Mouse (Mus musculus) heart, postnatal 4 days (tissue): ENCODE measurements around the gene Adamts16. TPM values are rescaled to one million over a fixed set of nuclear protein-coding genes. Genes with fewer than 3 reads are reported as not detected.

Experiments used
- DNase-seq: peaks from one replicate; pipeline ENCODE4 v3.0.0; 2021
- total RNA-seq, 2 experiments: library from RNA; stranded (reverse); gene quantifications; 2 replicates each; pipeline ENCODE4 v1.2.3; 2021

Adamts16 gene
- total RNA-seq, 2 experiments from 2014 or later = 0.48 to 0.52 TPM

DNA sequence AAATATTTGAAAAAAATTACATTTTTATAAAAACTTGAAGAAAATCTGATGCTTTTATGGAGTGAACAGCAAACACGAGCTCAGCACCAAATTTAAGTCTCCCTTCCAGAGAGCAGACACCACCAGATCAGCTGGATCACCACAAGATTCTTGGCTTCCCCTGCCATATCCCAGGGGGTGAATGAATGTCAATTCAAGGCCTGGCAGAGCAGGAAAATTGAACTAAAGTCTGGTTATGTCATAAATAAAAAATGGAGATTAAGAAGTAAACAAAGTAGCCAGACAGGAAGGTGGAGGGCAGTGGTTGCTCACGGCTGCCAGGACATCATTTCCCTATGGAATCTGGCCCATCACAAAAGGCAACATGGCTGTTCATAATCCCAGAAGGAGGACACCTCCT is 80.3 kb downstream of the Adamts16 start:
- DNase-seq = no peak

DNA sequence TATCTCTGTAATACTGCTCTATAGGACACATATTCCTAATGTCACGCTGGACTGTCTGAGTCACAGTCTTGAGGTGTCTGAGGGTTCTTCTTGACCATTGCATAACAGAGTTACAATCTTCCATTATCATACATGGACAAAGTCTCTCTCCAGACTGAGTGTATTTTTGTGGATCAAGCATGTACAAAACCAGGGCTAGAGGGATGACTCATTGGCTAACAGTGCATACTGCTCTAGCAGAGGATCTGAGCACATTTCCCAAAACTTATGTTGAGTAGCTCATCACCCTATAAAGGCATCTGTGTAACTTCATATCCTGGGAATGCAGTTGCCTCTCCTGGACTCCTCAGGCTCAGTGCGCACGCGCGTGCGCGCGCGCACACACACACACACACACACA is 81.4 kb downstream of the Adamts16 start:
- no peak for DNase-seq

DNA sequence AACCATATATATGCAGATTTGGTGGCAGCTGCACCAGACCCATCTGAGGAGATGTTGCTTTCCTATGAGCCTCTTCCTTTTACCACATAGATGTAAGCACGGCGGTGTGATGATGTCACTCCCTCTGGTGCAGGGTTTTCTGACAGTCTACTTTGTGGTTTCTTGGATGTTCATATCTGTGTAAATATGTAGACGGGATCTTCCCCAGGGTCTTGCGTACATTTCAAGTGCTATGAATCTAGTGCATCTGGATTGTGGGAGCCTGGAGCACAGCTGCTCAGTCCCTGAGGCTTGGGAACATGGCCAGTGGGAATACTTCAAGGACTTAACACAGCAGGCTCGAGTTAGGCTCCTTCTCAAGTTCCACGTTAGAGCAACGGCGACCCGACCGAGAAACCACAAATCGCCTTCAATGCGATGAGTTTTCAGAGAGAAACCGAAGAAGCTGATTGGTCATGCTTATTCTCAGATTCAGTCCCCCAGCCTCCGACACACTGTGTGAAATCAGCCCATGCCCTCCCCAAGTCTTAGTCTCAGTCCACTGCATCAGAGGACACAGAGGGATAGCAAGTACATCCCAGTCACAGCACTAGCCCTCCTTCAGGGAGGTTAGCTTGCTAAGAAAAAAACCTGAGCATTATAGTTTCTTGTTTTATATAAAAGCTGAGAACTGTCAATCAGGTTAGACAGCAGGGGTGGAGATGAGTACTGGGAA is 95.2 kb downstream of the Adamts16 start:
- DNase-seq = no peak

DNA sequence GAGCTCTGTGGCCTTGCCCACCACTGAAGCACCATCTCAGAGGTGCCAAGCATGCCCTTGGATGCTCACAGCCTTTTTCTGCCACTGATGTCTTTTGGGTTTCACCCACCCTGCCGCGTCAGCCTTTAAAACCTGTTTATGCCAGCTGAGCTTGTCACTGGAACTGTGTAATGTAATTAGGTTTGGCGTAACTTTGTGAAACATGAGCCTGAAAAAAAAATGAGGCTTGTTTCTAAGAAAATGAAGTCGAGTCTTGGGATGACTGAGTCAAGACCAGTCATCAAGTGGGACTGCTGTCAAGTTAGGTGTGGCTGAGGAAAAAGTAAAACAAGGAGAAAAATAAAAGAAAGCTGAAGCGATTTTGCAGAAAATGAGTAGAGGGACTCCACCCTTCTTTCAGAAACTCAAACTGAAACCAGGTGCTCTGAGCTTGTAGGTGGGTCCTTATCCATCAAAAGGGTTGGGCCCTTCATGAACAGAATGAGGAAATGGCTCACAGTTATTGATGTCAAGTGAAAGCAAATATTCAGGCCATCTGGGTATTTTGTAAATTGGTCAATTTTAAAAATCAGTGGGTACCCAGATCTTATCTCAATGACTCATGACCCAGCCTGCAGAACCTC is 97.1 kb downstream of the Adamts16 start:
- DNase-seq = no peak

DNA sequence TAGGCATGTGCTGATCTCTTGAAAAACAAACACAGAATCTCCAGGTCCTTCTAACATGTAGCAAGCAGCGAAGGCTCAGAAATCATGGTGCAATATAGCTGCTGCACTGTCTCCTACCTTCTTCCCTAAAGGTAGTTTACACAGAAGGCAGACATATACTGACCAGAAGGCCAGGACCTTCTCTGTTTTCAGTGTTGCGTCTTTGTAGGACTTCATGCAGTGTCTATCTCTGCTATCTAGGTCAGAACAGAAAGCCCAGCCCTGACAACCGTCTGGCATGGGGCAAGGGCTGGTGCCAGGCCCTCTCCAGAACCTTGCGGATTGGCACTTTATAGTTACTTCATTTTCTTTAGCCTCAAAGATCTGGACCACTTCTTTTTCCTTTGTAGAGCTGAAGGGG is 98.9 kb downstream of the Adamts16 start:
- DNase-seq = no peak

DNA sequence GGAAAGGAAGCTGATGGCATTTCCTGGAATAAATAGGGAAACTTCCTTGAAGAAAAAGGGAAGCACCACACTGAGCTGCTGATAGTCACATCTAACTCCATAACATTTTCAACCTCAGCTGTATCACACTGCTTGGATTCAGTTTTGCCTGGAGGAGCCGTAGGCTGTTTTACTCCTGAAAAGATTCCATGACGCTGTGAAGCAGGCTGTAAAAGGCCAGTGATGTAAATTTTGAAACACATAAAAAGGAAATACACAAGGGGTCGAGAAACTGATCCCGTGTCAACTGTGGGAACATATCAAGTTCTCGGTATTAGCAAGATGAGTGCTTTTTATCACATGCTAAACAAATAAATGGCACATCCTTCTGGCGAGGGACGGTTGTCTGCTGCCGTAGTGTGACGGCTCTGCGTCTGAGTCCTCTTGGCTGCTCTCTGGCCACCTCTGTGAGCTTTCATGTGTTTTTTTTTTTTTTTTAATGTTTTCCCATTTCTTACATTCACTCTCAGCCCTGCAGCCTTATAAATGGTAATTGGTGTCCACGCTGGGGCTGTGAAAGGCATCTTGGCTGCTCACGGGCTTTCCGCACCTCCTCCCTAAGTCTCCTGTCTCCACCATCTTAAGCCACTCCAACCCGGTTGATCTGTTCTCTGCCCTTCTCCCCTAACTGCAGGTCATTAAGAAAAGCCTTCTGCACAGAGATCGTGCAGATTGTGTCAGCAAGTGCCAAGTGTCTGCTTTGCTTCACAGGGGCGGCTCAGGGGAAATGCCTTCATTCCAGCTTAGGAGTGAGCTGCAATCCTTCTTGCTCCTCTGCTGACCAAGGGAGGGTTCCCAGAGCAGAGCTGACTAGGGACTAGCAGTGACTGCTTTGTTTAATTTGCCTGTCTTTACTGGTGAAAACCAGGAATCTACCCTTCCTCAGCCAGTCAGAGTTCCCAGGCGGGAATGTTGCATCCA is 101.0 kb downstream of the Adamts16 start:
- no peak for DNase-seq

DNA sequence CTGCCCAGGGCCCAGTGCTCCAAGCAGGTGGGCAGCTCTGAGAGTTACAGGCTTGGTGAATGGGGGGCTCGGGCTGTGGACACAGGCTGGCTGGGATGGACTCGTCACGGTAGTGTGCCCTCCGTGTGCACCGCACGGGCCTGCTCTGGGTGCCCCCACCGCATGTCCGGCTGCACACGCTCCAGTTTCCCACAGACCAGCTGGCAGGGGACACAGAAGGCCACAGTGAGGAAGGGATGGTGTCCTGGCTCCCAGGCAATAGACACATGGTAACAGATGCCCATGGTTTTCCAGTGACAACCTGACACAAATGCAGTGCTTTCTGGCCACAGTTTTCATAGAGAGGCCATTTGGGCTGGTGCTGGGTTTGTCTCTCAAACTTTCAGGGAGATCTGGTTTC is 102.8 kb downstream of the Adamts16 start:
- no peak for DNase-seq

DNA sequence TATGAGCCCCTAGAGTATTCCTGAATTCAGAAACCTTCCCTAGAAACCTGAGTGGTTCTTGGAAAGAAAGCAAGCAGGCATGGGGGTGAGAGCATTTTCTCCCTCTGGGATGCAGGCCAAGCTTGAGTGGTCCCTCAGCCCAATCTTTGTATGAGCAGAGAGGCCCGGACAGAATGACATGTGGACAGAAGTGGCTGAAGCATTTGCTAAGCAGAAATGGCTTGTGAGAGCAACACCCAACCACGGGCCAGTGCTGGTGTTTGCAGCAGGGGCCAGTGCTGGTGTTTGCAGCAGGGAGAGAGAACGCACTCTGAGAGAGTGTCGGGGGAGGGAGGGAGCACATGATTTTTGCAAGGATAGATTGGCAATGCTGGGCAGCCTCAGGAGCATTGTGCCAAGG is 105.2 kb downstream of the Adamts16 start:
- DNase-seq = no peak

DNA sequence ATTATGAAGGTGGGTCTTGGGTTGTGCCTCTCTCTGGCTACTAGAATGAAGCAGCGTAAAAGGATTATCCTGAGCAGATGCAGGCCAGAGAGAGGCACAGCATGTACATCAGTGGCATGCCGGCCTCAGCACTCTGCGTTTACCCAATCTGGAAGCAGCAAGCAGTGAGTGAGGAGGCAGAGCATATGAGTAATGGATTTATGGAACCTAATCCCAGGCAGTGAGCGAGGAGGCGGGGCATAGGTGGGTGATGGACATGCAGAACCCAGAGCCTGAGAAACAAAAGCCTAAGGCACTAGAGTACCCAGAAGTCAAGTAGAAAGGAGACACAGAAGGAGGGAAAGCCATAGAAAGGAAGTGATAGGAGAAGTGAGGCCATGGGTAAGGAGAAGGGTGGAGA is 107.0 kb downstream of the Adamts16 start:
- DNase-seq = no peak

DNA sequence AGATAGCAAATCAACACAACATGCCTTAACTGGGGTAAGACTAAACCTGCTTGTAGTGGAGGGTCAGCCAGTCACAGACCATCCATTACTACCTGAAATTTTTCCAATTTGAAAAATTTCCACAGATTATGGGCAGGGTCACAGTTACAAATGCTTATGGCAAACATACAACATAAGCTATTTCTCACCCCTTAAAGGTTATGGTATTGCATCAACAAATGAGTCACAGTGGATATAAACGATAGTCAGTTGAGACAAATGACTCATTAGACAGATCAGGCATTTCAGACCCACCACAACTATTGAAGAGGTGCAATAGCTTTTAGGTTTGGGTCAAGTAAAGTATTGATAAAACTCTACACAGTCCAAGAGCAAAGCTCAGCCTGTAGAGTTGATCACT is 107.7 kb downstream of the Adamts16 start:
- DNase-seq = no peak

DNA sequence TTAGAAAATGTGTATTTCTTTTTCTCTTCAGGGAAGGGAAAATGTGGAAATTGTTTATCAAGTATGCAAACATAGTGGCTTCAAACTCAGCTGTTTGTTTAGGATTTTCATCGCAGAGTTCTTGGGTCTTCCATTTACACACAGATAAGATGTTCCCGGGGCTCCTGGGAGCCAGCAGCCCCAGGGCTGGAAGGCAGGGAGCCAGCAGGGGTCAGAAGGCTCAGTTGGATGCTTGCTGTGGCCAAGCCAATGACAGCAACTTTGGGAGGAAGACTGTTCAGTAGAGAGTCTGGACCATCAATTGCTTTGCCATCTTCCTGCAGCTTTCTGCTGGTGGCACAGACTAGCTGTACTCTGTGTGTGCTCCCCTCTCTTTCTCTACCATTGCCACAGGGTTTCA is 108.4 kb downstream of the Adamts16 start:
- DNase-seq = peak; percentile 49

DNA sequence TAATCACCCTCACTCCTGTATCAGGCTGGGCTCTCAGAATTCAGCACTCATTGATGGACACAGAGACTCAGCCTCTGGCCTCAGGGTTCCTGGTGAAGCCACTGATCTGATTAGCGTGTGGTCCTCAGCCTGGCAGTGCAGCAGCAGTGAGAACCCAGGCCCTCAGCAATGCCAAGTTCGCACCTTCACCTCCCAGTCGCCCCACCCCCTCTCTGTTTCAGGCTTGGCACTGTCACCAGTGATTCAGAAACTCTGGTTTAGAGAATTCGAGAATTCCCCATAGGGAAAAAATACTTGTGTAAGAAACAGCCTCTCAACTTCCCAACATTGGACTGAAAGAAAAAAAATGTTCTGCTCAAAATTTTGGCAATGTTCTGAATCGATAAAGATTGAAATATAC is 108.8 kb downstream of the Adamts16 start:
- DNase-seq = no peak

DNA sequence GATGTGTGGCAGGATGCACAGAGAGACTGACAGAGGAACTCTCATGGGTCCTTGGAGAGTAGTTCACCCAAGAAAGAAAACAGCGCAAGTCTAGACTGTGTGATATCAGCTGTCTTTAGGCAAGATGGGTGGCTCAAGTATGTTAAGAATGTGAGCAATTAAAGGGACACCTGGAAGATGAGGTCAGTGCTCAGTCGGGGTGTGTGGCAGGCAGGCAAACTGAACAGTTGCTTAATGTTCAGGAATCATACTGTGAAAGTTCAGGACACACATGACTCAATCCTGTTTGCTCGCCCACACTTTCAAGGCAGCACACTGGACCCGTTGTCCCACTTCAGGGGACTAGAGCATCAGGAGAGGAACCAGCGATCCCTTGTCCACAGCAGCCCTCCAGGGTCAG is 110.3 kb downstream of the Adamts16 start:
- no peak for DNase-seq

DNA sequence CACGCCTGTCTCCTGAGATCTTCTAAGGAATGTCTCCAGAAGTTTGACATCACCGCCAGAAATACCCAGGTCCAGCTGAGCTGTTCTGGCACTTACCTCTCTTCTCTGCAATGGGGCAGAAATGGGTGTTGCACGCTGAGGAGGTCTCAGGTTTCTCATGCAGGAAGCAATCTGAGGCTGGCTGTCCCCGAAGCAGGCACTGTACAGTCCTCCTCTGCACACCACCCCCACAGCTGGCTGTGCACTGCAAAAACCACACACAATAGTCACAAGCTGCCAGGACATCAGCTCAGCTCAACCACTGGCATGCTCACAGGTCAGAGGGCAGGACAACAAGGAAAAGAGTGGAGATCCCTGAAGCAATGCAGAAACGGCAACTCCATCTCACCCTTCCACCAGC is 111.6 kb downstream of the Adamts16 start:
- no peak for DNase-seq

DNA sequence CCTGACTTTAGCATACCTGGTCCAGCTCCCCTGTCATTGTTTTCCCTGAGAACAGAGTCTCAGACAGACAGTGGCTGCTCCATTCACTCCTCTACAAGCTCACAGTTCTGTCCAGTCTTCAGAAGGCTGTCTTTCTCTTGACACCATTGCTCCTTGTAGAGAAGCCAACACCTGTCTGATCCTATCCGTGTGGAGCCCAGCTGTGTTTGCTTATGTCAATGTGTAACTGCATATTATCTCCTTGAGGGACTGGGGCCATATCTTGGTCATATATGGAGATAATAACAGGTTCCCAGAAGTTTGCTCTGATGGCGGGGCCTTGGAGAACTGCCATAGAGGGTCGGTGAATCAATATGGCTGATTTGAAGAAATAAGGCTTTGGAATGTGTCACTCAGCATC is 115.4 kb downstream of the Adamts16 start:
- DNase-seq = no peak

DNA sequence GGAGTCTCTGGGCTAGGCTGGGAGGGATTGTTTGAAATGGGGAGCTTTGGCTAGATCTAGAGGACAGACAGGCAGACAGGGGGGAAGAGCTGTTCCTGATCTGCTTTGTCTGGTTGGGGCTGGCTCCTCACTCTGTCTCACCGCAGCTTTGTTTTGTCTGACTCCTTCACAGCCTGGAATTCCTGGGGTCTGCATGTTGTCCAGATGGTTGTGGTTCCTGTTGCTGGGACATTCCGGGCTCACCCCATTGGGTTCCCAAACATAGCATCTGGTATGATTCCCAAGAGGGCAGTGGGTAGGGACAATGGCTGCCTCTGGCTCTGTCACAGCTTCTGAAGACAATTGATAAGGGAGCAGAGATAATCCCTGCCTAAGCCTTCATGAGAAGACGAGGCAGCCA is 117.0 kb downstream of the Adamts16 start:
- DNase-seq = no peak

DNA sequence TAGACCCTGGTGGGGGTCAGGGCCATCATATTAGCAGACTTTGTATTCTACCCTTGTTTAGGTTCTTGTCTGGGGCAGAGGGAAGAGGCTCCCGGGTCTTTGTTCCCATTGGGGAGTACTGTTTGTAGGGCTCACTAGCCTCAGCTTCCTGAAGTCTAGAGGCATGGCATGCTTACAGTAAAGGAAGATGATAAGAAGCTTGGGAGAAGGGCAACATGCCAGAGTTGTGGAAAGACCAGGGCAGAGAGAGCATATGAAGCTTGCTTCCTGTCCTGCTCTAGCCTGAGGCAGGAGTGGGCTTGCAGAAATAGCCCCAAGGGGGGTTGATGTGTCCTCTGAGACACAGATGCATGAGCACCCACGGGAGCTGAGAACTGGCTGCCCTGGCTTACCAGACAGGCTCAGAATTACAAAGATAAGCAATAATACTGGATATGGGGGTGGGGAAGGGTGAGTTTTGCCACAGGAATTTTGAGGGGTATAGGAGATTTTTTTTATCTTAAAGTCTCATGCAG is 117.4 kb downstream of the Adamts16 start:
- DNase-seq = no peak

DNA sequence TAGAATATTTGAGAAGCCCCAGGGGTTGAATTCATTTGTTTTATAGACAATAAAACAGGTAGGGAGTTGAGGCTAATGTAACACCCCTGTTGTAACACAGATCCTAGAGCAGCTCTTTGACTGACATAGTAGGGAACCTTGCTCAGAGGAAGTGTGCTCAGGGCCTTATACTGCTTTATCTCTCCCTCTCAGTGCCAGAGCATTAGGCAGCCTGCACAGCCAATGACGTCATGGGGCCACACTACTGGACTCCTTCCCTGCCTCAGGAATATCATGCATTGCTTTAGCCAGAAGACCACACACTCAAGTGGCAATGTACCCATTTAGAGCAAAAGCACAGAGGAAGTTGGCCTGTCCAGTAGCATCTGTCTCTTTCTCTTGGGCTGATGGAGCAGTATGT is 121.6 kb downstream of the Adamts16 start:
- DNase-seq = no peak

DNA sequence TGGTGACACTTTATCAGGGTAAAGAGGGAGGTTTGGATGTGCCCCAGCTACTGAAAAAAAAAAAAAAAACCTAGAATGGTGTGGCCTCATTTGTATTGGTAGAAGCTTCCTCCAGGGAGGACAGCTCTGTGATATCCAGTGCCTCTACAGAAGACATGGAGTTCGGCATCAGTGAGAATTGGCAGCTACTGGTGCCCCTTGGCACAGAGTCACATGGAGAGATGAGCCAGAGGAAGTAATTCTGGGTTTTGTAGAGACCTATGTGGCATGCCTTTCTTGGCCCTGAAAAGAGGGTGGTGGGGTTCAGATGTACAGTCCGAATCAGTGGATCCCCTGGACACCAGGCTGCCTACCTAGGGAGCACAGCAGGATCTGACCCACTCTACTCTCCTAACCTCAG is 122.8 kb downstream of the Adamts16 start:
- DNase-seq = no peak

DNA sequence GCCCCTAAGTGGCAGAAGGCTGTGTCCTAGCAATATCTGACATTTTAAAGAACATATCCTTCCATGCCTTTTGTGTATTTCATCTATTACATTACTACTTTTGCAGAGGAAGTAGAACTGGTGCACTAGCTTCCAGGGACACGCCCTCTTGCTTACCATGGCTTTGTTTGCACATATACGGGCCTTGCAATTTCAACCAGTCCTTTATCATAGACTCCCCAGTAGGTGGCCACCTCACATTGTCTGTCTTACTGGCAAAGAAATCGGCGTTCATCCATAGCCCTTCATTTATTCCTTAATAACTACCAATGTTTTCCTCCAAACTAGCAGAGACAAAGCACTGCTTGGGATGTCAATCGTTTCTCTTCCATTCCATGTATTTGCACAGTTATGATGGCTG is 125.6 kb downstream of the Adamts16 start:
- no peak for DNase-seq

DNA sequence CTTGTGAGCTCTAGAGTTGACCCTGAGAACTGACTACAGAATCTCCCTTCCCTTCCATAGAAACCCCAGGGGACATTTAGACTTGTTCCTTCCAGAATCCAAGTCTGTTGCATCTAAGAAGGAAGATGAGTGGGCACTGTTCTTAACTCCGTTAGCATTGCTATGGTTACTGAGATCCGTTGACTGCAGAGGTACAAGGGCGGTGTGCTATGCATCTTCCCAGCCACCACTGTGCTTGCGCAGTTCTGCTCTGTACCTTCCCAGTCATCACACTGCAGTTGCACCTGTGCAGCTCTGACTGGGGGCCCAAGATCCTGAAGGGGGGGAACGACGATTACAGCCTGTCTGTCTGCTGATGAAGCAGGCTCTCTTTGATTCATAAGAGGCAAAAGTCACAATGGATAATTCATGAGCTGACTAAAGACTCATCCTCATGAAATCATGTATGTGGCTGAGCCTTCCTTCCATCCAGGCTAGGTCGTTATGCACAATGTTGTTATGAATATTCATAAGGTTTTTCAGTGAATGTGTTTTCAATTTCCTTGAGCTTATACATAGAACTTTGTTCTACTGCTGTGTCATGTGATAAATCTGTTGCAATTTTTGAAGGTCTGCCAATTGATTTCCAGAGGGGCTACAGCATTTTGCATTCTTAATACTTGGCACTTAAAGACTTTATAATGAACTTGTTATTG is 127.4 kb downstream of the Adamts16 start:
- DNase-seq = no peak

DNA sequence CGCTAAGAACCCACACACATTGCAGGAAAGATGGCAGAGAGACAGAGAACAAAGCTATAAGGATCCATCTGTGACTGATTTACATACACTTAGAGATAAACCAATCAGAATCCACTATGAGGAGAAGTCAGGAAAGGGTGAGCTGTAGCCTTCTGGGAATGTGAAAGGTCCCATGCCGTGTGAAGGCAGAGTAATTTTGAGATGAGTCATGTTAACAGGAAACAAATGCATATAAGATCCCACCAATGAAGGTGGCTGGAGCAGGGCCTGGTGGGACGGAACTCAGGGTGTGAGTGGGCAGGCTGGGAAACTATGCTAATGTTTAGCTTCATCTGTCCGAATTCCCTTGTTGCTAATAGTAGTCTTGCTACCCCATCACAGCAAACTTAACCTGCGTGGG is 128.3 kb downstream of the Adamts16 start:
- DNase-seq = no peak
